Mouse (Mus musculus) forebrain, postnatal 0 days (tissue): Measurements from ENCODE around the gene Pxdn. TPM values are rescaled to one million over a fixed set of nuclear protein-coding genes. Genes with fewer than 3 reads are reported as not detected.

Source experiments
- ATAC-seq: fragments of 200-750 bp; cut with Nextera tagmentation; 2 replicates; pipeline ENCODE4 v1.8.0; 2017; ENCODE audit warnings: mild to moderate bottlenecking, moderate library complexity
- DNase-seq: peaks from one replicate; pipeline ENCODE4 v3.0.0-alpha.2; 2015
- H3K27ac ChIP-seq: fragments of 300-500 bp; sonication (generic); 2 replicates; pipeline ENCODE4 v1.5.1; 2014; ENCODE audit warnings: low read depth, mild to moderate bottlenecking, antibody characterized with exemption, low read length, moderate library complexity, mixed read lengths
- H3K27me3 ChIP-seq: fragments of 300-500 bp; sonication (generic); 2 replicates; pipeline ENCODE4 v1.6.1; 2014; ENCODE audit warnings: mild to moderate bottlenecking, low read length, mixed read lengths; ENCODE audit not compliant: insufficient read depth
- H3K36me3 ChIP-seq: fragments of 300-500 bp; sonication (generic); 2 replicates; pipeline ENCODE4 v1.6.1; 2014; ENCODE audit warnings: mild to moderate bottlenecking, moderate library complexity; ENCODE audit not compliant: insufficient read depth
- H3K4me1 ChIP-seq: fragments of 300-500 bp; sonication (generic); 2 replicates; pipeline ENCODE4 v1.6.1; 2014; ENCODE audit warnings: antibody characterized with exemption; ENCODE audit not compliant: insufficient read depth
- H3K4me2 ChIP-seq: fragments of 300-500 bp; sonication (generic); 2 replicates; pipeline ENCODE4 v1.6.1; 2014; ENCODE audit warnings: low read depth, mild to moderate bottlenecking, moderate library complexity
- H3K4me3 ChIP-seq: fragments of 300-500 bp; sonication (generic); 2 replicates; pipeline ENCODE4 v1.5.1; 2014; ENCODE audit warnings: low read depth, low read length, mixed read lengths
- H3K9ac ChIP-seq: fragments of 300-500 bp; sonication (generic); 2 replicates; pipeline ENCODE4 v1.6.1; 2014; ENCODE audit warnings: mild to moderate bottlenecking
- H3K9me3 ChIP-seq: fragments of 300-500 bp; sonication (generic); 2 replicates; pipeline ENCODE4 v1.6.1; 2016; ENCODE audit warnings: low read length
- CTCF ChIP-seq: sonication (generic); IDR thresholded peaks from 2 replicates; pipeline ENCODE4 v1.5.1; 2016; ENCODE audit warnings: antibody characterized with exemption, control low read depth, low read depth
- WGBS: fragments of 180-500 bp; shearing (Covaris S2); extraction: QIAGEN DNeasy Blood & Tissue Kit; methylation state at CpG from one replicate; pipeline ENCODE4 v1.1.7; 2014; 5-methylcytosine and 5-hydroxymethylcytosine counted together
- polyA plus RNA-seq: library from polyadenylated mRNA; unstranded; fragments of >200 nt; fragmentation: Nextera tagmentation; extraction: Ambion mirVana; gene quantifications from 2 replicates; pipeline ENCODE4 v1.2.1, GENCODE M21; 2015
- total RNA-seq: library from RNA; depleted of rRNA; stranded (reverse); fragments of >200 nt; gene quantifications from 2 replicates; pipeline ENCODE4 v1.2.3, GENCODE M21; 2014

The Pxdn gene
- total and polyA plus RNA-seq, 2 experiments from 2014 or later = 12.5 to 67.5 TPM

DNA sequence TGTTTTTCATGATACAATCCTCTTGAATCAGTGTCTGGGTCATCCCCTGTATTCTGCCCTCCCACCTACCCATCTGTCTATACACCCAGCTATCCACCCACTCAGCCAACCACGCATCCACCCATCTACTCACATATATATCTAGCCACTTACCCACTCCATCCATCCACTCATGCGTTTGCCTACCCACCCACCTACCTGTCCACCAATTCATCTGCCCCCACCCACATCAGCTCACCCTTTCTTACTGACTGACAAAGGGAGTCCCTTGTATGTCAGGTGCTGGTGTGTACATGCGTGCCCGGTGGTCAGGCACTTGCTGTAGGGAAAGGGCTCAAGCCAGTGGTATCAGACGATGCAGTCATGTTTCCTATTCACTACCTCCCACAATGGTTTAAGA is 14.1 kb downstream of the Pxdn start:
- no peak for DNase-seq
- Histone ChIP-seq H3K27ac (no peak overlapping the region), H3K27me3 (no peaks in the 10 kb centered on the region), H3K4me1 (0 out of 2 replicates have a peak, but pooled peaks cover 5% of the 10 kb centered on the region), H3K4me2 (no peak overlapping the region), H3K4me3 (no peak overlapping the region), H3K9ac (no peak overlapping the region), H3K36me3 (no peaks in the 10 kb centered on the region), H3K9me3 (no peaks in the 10 kb centered on the region)
- no peak for ATAC-seq
- WGBS = 84% methylated on average over 5 of the region's 5 CpGs
- no peak for TF ChIP-seq CTCF

DNA sequence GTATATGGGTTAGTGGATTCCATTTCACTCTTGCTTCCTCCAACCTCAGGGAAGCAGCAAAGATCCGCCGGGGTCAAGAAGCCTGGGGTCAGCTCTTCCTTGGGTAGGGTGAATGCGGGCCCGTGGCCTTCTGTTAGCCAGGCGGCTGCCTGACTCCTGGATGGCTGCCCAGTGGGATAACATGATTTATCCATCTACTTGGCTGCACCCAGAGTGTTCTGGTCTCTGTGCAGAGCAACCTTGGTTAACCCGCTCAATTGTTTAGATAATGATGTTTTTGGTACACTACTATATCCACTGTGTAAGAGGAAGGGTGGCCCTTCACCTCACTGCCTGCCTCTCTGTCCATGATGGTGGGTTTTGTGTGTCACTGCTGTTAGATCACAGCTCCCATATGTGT is 14.7 kb downstream of the Pxdn start:
- no peak for ATAC-seq
- Histone ChIP-seq H3K4me3 (no peak overlapping the region), H3K27ac (no peak overlapping the region), H3K36me3 (no peaks in the 10 kb centered on the region), H3K9ac (no peak overlapping the region), H3K4me1 (0 out of 2 replicates have a peak, but pooled peaks cover 5% of the 10 kb centered on the region), H3K4me2 (no peak overlapping the region), H3K9me3 (no peaks in the 10 kb centered on the region), H3K27me3 (no peaks in the 10 kb centered on the region)
- DNase-seq = no peak
- TF ChIP-seq CTCF = no peak
- WGBS = 69% methylated on average over 6 of the region's 6 CpGs

GRCm38 (mm10) chr12:29953999-29954398 is 16.6 kb downstream of the Pxdn start:
- no peak overlapping the region for H3K4me2 ChIP-seq
- no peak overlapping the region for H3K9ac ChIP-seq
- no peak overlapping the region for H3K4me3 ChIP-seq
- TF ChIP-seq CTCF = no peak
- DNase-seq = peak; percentile 25
- peak; percentile 36 for ATAC-seq
- H3K27ac ChIP-seq = peak overlapping the region; percentile 55
- H3K9me3 ChIP-seq = no peaks in the 10 kb centered on the region
- no peaks in the 10 kb centered on the region for H3K36me3 ChIP-seq
- 39% methylated on average over 11 of the region's 11 CpGs for WGBS
- H3K27me3 ChIP-seq = no peaks in the 10 kb centered on the region
- H3K4me1 ChIP-seq = 0 out of 2 replicates have a peak, but pooled peaks cover 5% of the 10 kb centered on the region

GRCm38 (mm10) chr12:29954464-29954863 is 17.1 kb downstream of the Pxdn start:
- Histone ChIP-seq H3K9me3 (no peaks in the 10 kb centered on the region), H3K4me2 (no peak overlapping the region), H3K4me3 (no peak overlapping the region), H3K27ac (peak overlapping the region; percentile 55), H3K4me1 (0 out of 2 replicates have a peak, but pooled peaks cover 5% of the 10 kb centered on the region), H3K9ac (no peak overlapping the region), H3K36me3 (no peaks in the 10 kb centered on the region), H3K27me3 (no peaks in the 10 kb centered on the region)
- TF ChIP-seq CTCF = no peak
- ATAC-seq = peak; percentile 67
- no peak for DNase-seq
- WGBS = 23% methylated on average over 3 of the region's 3 CpGs

DNA sequence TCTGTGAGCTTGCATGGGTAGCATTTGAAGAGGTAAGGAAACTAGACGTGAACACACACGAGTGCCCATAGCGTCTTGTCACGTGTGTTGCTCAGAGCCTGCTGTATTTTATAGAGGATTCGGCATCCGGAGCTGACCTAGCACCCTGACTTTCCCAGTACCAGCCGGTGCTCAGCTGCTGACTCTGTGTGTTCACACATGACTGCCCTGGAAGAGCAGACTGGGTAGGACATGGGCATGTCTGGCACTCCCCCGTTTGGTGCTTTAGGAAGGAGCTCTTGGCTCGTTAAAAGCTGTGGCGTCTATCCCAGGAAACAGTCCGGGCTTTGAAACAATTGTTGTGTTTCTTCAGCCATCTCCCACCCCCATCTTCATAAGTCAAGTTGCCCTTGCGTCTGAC is 19.6 kb downstream of the Pxdn start:
- DNase-seq = peak; percentile 28
- no peak overlapping the region for H3K4me2 ChIP-seq
- H3K9me3 ChIP-seq = no peaks in the 10 kb centered on the region
- 0 out of 2 replicates have a peak, but pooled peaks cover 5% of the 10 kb centered on the region for H3K4me1 ChIP-seq
- no peaks in the 10 kb centered on the region for H3K27me3 ChIP-seq
- H3K36me3 ChIP-seq = no peaks in the 10 kb centered on the region
- WGBS = 56% methylated on average over 12 of the region's 12 CpGs
- TF ChIP-seq CTCF = no peak
- no peak overlapping the region for H3K27ac ChIP-seq
- ATAC-seq = peak; percentile 72
- no peak overlapping the region for H3K9ac ChIP-seq
- no peak overlapping the region for H3K4me3 ChIP-seq

DNA sequence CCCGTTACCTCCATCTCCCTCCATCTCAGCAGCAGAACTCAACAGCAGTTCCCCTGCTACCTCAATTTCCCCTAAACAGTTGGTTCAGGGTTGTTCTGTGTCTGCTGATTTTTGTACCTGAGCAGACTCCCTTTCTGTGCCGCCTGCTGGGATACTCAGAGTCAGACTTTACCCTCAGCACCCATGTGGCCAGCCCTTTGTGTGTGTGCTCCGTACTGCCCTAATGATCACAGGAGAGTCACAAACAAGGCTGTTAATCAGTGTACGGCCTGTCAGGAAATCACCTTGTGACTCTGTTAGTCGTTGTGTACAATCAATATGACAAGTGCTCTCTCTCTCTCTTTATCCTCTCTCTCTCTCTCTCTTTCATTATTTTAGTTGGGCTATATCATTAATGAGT is 21.2 kb downstream of the Pxdn start:
- Histone ChIP-seq H3K4me3 (no peak overlapping the region), H3K9me3 (no peaks in the 10 kb centered on the region), H3K27me3 (no peaks in the 10 kb centered on the region), H3K9ac (no peak overlapping the region), H3K4me2 (no peak overlapping the region), H3K4me1 (no peaks in the 10 kb centered on the region), H3K27ac (no peak overlapping the region), H3K36me3 (no peaks in the 10 kb centered on the region)
- WGBS = 78% methylated on average over 5 of the region's 5 CpGs
- no peak for TF ChIP-seq CTCF
- ATAC-seq = no peak
- DNase-seq = no peak

DNA sequence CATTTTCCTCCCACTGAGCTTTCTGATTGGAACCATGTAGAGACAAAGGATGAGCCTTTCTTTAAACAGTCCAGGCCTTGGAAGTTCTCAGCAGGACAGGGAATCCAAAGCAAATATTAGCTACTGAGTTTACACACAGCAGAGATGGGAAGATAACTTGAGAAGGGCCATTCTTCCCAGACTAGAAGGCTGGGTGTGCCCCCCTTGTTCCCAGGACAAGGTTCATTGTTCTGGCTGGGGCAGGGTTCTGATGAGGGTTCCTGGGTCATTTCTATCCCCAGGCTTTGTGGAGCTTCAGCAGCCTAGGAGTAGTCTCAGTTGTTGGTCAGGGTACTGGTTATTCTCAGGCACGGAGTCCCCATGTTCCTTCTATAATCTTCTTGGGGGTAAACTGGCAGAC is 23.6 kb downstream of the Pxdn start:
- Histone ChIP-seq H3K4me1 (no peaks in the 10 kb centered on the region), H3K4me2 (no peak overlapping the region), H3K36me3 (no peaks in the 10 kb centered on the region; the same call in 1 of the 2 replicates), H3K27ac (no peak overlapping the region), H3K9ac (no peak overlapping the region), H3K27me3 (no peaks in the 10 kb centered on the region), H3K9me3 (no peaks in the 10 kb centered on the region), H3K4me3 (no peak overlapping the region)
- no peak for ATAC-seq
- 89% methylated on average over 1 of the region's 1 CpGs for WGBS
- no peak for DNase-seq
- TF ChIP-seq CTCF = no peak
